Mouse (Mus musculus) kidney, embryonic 14.5 days (tissue): Measurements from ENCODE around the gene Sema5b. TPM values are rescaled to one million over a fixed set of nuclear protein-coding genes. Genes with fewer than 3 reads are reported as not detected.

Experiments
- ATAC-seq: fragments of 200-750 bp; cut with Nextera tagmentation; 2 replicates; pipeline ENCODE4 v1.8.0; 2017; ENCODE audit warnings: moderate number of reproducible peaks, mild to moderate bottlenecking, moderate TSS enrichment, moderate library complexity; ENCODE audit not compliant: low FRiP score, low TSS enrichment
- H3K27ac ChIP-seq: fragments of 300-500 bp; sonication (generic); 2 replicates; pipeline ENCODE4 v1.5.1; 2014; ENCODE audit warnings: low read depth, mild to moderate bottlenecking, low read length, moderate library complexity, mixed read lengths
- H3K27me3 ChIP-seq: fragments of 300-500 bp; sonication (generic); 2 replicates; pipeline ENCODE4 v1.6.1; 2014; ENCODE audit warnings: mild to moderate bottlenecking, low read length; ENCODE audit not compliant: control insufficient read depth, insufficient read depth
- H3K36me3 ChIP-seq: fragments of 300-500 bp; sonication (generic); 2 replicates; pipeline ENCODE4 v1.6.1; 2014; ENCODE audit warnings: low read length, mixed read lengths; ENCODE audit not compliant: control insufficient read depth, insufficient read depth
- H3K4me1 ChIP-seq: fragments of 300-500 bp; sonication (generic); 2 replicates; pipeline ENCODE4 v1.6.1; 2014; ENCODE audit warnings: low read length, mixed read lengths; ENCODE audit not compliant: control insufficient read depth, insufficient read depth
- H3K4me2 ChIP-seq: fragments of 300-500 bp; sonication (generic); replicated peaks from 2 replicates; pipeline ENCODE4 v1.6.1; 2014; ENCODE audit warnings: low read depth, mild to moderate bottlenecking, low read length
- H3K4me3 ChIP-seq: fragments of 300-500 bp; sonication (generic); 2 replicates; pipeline ENCODE4 v1.5.1; 2014; ENCODE audit warnings: mild to moderate bottlenecking, low read length
- H3K9ac ChIP-seq: fragments of 300-500 bp; sonication (generic); 2 replicates; pipeline ENCODE4 v1.6.1; 2014; ENCODE audit warnings: low read depth, mild to moderate bottlenecking, low read length, moderate library complexity
- H3K9me3 ChIP-seq: fragments of 300-500 bp; sonication (generic); 2 replicates; pipeline ENCODE4 v1.6.1; 2016; ENCODE audit warnings: low read length; ENCODE audit not compliant: control insufficient read depth
- WGBS: fragments of 180-500 bp; shearing (Covaris S2); extraction: QIAGEN DNeasy Blood & Tissue Kit; methylation state at CpG from one replicate; pipeline ENCODE4 v1.1.7; 2014; 5-methylcytosine and 5-hydroxymethylcytosine counted together
- polyA plus RNA-seq: library from polyadenylated mRNA; unstranded; fragments of >200 nt; fragmentation: Nextera tagmentation; extraction: Ambion mirVana; gene quantifications from 2 replicates; pipeline ENCODE4 v1.2.1, GENCODE M21; 2014

Gene Sema5b
- polyA plus RNA-seq, 1 experiment from 2014 or later, result 8.4 TPM

GRCm38 (mm10) chr16:35627992-35628607, 87.2 kb downstream of the Sema5b start:
- no peak overlapping the region for H3K4me3 ChIP-seq
- 0 out of 2 replicates have a peak, but pooled peaks cover 3% of the 10 kb centered on the region for H3K4me1 ChIP-seq
- H3K4me2 ChIP-seq, result no peak overlapping the region
- H3K27me3 ChIP-seq, result no peaks in the 10 kb centered on the region
- no peaks in the 10 kb centered on the region for H3K9me3 ChIP-seq
- no peaks in the 10 kb centered on the region for H3K36me3 ChIP-seq
- ATAC-seq, result peak; percentile 60; the same call in 1 of the 2 replicates
- 40% methylated on average over 10 of the region's 10 CpGs for WGBS
- no peak overlapping the region for H3K9ac ChIP-seq
- no peak overlapping the region for H3K27ac ChIP-seq

GRCm38 (mm10) chr16:35630470-35631183, 89.7 kb downstream of the Sema5b start:
- Histone ChIP-seq H3K4me3 (no peak overlapping the region), H3K36me3 (no peaks in the 10 kb centered on the region), H3K27me3 (no peaks in the 10 kb centered on the region), H3K9ac (no peak overlapping the region), H3K4me2 (no peak overlapping the region), H3K4me1 (no peaks in the 10 kb centered on the region), H3K27ac (peak overlapping the region; percentile 37; the same call in 1 of the 2 replicates), H3K9me3 (no peaks in the 10 kb centered on the region)
- 51% methylated on average over 16 of the region's 16 CpGs for WGBS
- ATAC-seq, result no peak

GRCm38 (mm10) chr16:35633058-35633457, 92.1 kb downstream of the Sema5b start:
- no peaks in the 10 kb centered on the region for H3K4me1 ChIP-seq
- no peak for ATAC-seq
- 32% methylated on average over 2 of the region's 2 CpGs for WGBS

GRCm38 (mm10) chr16:35634971-35635370, 94.0 kb downstream of the Sema5b start:
- WGBS, result 52% methylated on average over 4 of the region's 4 CpGs
- Histone ChIP-seq H3K9me3 (no peaks in the 10 kb centered on the region), H3K4me2 (no peak overlapping the region), H3K36me3 (no peaks in the 10 kb centered on the region), H3K27ac (no peak overlapping the region), H3K27me3 (no peaks in the 10 kb centered on the region), H3K4me3 (no peak overlapping the region), H3K9ac (no peak overlapping the region), H3K4me1 (no peaks in the 10 kb centered on the region)
- no peak for ATAC-seq

More at GRCm38 (mm10) chr16:35633058-35633457, 92.1 kb downstream of the Sema5b start:
- Histone ChIP-seq H3K27ac (no peak overlapping the region), H3K36me3 (no peaks in the 10 kb centered on the region), H3K4me2 (no peak overlapping the region), H3K9ac (no peak overlapping the region), H3K9me3 (no peaks in the 10 kb centered on the region), H3K27me3 (no peaks in the 10 kb centered on the region), H3K4me3 (no peak overlapping the region)

- no peak overlapping the region for H3K27ac ChIP-seq
- H3K9ac ChIP-seq, result no peak overlapping the region
- WGBS, result 22% methylated on average over 3 of the region's 3 CpGs
- peak; percentile 52; the same call in 1 of the 2 replicates for ATAC-seq
- H3K4me2 ChIP-seq, result no peak overlapping the region
- H3K36me3 ChIP-seq, result no peaks in the 10 kb centered on the region
- H3K27me3 ChIP-seq, result no peaks in the 10 kb centered on the region
- H3K4me3 ChIP-seq, result no peak overlapping the region
- H3K4me1 ChIP-seq, result no peaks in the 10 kb centered on the region
- no peaks in the 10 kb centered on the region for H3K9me3 ChIP-seq
These were observed 98.6 kb downstream of the Sema5b start for GRCm38 (mm10) chr16:35639505-35639904.

- Histone ChIP-seq H3K9ac (no peak overlapping the region), H3K9me3 (no peaks in the 10 kb centered on the region), H3K36me3 (no peaks in the 10 kb centered on the region), H3K27ac (no peak overlapping the region), H3K4me1 (no peaks in the 10 kb centered on the region), H3K27me3 (no peaks in the 10 kb centered on the region), H3K4me3 (no peak overlapping the region), H3K4me2 (no peak overlapping the region)
- WGBS, result 90% methylated on average over 4 of the region's 4 CpGs
- ATAC-seq, result no peak
These were observed 107.9 kb downstream of the Sema5b start for GRCm38 (mm10) chr16:35648862-35649261.

- Histone ChIP-seq H3K4me1 (no peaks in the 10 kb centered on the region), H3K27ac (no peak overlapping the region), H3K9ac (no peak overlapping the region), H3K9me3 (no peaks in the 10 kb centered on the region), H3K4me2 (no peak overlapping the region), H3K4me3 (no peak overlapping the region), H3K27me3 (no peaks in the 10 kb centered on the region), H3K36me3 (no peaks in the 10 kb centered on the region)
- 28% methylated on average over 6 of the region's 6 CpGs for WGBS
- no peak for ATAC-seq
These were observed 111.3 kb downstream of the Sema5b start for GRCm38 (mm10) chr16:35652206-35652605.

GRCm38 (mm10) chr16:35652706-35653105, 111.8 kb downstream of the Sema5b start:
- no peak overlapping the region for H3K4me2 ChIP-seq
- H3K36me3 ChIP-seq, result no peaks in the 10 kb centered on the region
- no peak for ATAC-seq
- H3K27ac ChIP-seq, result no peak overlapping the region
- no peak overlapping the region for H3K9ac ChIP-seq
- 90% methylated on average over 3 of the region's 3 CpGs for WGBS
- no peaks in the 10 kb centered on the region for H3K9me3 ChIP-seq
- no peak overlapping the region for H3K4me3 ChIP-seq
- H3K4me1 ChIP-seq, result no peaks in the 10 kb centered on the region
- H3K27me3 ChIP-seq, result no peaks in the 10 kb centered on the region

- Histone ChIP-seq H3K4me2 (no peak overlapping the region), H3K4me1 (no peaks in the 10 kb centered on the region), H3K27me3 (peaks cover 12% of the 10 kb centered on the region; the same call in 1 of the 2 replicates), H3K36me3 (no peaks in the 10 kb centered on the region), H3K9ac (no peak overlapping the region), H3K4me3 (no peak overlapping the region), H3K9me3 (no peaks in the 10 kb centered on the region), H3K27ac (no peak overlapping the region)
- no peak for ATAC-seq
- WGBS, result 89% methylated on average over 5 of the region's 5 CpGs
These were observed 113.0 kb downstream of the Sema5b start for GRCm38 (mm10) chr16:35653951-35654350.
